Mouse (Mus musculus) liver, embryonic 16.5 days (tissue): ENCODE results near the gene Ank. TPM values are rescaled to one million over a fixed set of nuclear protein-coding genes. Genes with fewer than 3 reads are reported as not detected.

Experiments used
- ATAC-seq: fragments of 200-750 bp; cut with Nextera tagmentation; 2 replicates; pipeline ENCODE4 v1.8.0; 2017; ENCODE audit warnings: low read depth, mild to moderate bottlenecking, moderate number of reproducible peaks, moderate library complexity
- H3K27ac ChIP-seq: fragments of 300-500 bp; sonication (generic); 2 replicates; pipeline ENCODE4 v1.5.1; 2014; ENCODE audit warnings: mild to moderate bottlenecking, low read length
- H3K27me3 ChIP-seq: fragments of 300-500 bp; sonication (generic); 2 replicates; pipeline ENCODE4 v1.6.1; 2014; ENCODE audit warnings: low read depth, low read length, mixed read lengths; ENCODE audit not compliant: control insufficient read depth, insufficient read depth
- H3K36me3 ChIP-seq: fragments of 300-500 bp; sonication (generic); 2 replicates; pipeline ENCODE4 v1.6.1; 2014; ENCODE audit warnings: mild to moderate bottlenecking; ENCODE audit not compliant: control insufficient read depth, insufficient read depth
- H3K4me1 ChIP-seq: fragments of 300-500 bp; sonication (generic); 2 replicates; pipeline ENCODE4 v1.6.1; 2014; ENCODE audit warnings: low read depth, low read length, mixed read lengths; ENCODE audit not compliant: control insufficient read depth
- H3K4me2 ChIP-seq: fragments of 300-500 bp; sonication (generic); 2 replicates; pipeline ENCODE4 v1.6.1; 2014; ENCODE audit warnings: low read depth, low read length, mixed read lengths
- H3K4me3 ChIP-seq: fragments of 300-500 bp; sonication (generic); 2 replicates; pipeline ENCODE4 v1.5.1; 2014; ENCODE audit warnings: low read depth, mild to moderate bottlenecking, low read length
- H3K9ac ChIP-seq: fragments of 300-500 bp; sonication (generic); 2 replicates; pipeline ENCODE4 v1.6.1; 2014; ENCODE audit warnings: low read depth, low read length
- H3K9me3 ChIP-seq: fragments of 300-500 bp; sonication (generic); replicated peaks from 2 replicates; pipeline ENCODE4 v1.6.1; 2016; ENCODE audit warnings: low read length; ENCODE audit not compliant: control insufficient read depth
- WGBS: fragments of 180-500 bp; shearing (Covaris S2); extraction: QIAGEN DNeasy Blood & Tissue Kit; methylation state at CpG from one replicate; pipeline ENCODE4 v1.1.7; 2014; ENCODE audit not compliant: insufficient replicate concordance; 5-methylcytosine and 5-hydroxymethylcytosine counted together
- polyA plus RNA-seq: library from polyadenylated mRNA; unstranded; fragments of >200 nt; fragmentation: Nextera tagmentation; extraction: Ambion mirVana; gene quantifications from 2 replicates; pipeline ENCODE4 v1.2.1, GENCODE M21; 2015

The Ank gene
- polyA plus RNA-seq, 1 experiment from 2014 or later, result 6.6 TPM

- Histone ChIP-seq H3K36me3 (peaks cover 23% of the 10 kb centered on the region), H3K4me2 (no peak overlapping the region)
Measured at GRCm38 (mm10) chr15:27588087-27588826, 121.8 kb downstream of the Ank start.

GRCm38 (mm10) chr15:27590812-27591211 is 124.3 kb downstream of the Ank start:
- Histone ChIP-seq H3K9me3 (no peaks in the 10 kb centered on the region), H3K4me3 (no peak overlapping the region), H3K36me3 (peaks cover 27% of the 10 kb centered on the region), H3K27me3 (no peaks in the 10 kb centered on the region), H3K9ac (no peak overlapping the region), H3K27ac (no peak overlapping the region), H3K4me1 (no peaks in the 10 kb centered on the region; the same call in 1 of the 2 replicates), H3K4me2 (no peak overlapping the region)
- ATAC-seq, result no peak
- 94% methylated on average over 9 of the region's 9 CpGs for WGBS

More at GRCm38 (mm10) chr15:27588087-27588826, 121.8 kb downstream of the Ank start:
- no peak for ATAC-seq
- H3K4me1 ChIP-seq, result no peaks in the 10 kb centered on the region
- no peaks in the 10 kb centered on the region for H3K9me3 ChIP-seq
- 80% methylated on average over 14 of the region's 14 CpGs for whole genome bisulfite sequencing
- no peak overlapping the region for H3K9ac ChIP-seq
- H3K27ac ChIP-seq, result no peak overlapping the region
- no peaks in the 10 kb centered on the region for H3K27me3 ChIP-seq
- H3K4me3 ChIP-seq, result no peak overlapping the region

- peaks cover 27% of the 10 kb centered on the region for H3K36me3 ChIP-seq
- no peak overlapping the region for H3K27ac ChIP-seq
- WGBS, result 85% methylated on average over 19 of the region's 19 CpGs
- no peak overlapping the region for H3K9ac ChIP-seq
- H3K4me2 ChIP-seq, result no peak overlapping the region
- H3K27me3 ChIP-seq, result no peaks in the 10 kb centered on the region
- H3K4me3 ChIP-seq, result no peak overlapping the region
- no peak for ATAC-seq
- H3K4me1 ChIP-seq, result no peaks in the 10 kb centered on the region; the same call in 1 of the 2 replicates
- no peaks in the 10 kb centered on the region for H3K9me3 ChIP-seq
Measured at GRCm38 (mm10) chr15:27592620-27593320, 126.3 kb downstream of the Ank start.

- H3K4me2 ChIP-seq, result no peak overlapping the region
- no peaks in the 10 kb centered on the region for H3K9me3 ChIP-seq
- H3K4me3 ChIP-seq, result no peak overlapping the region
- ATAC-seq, result no peak
- H3K27me3 ChIP-seq, result no peaks in the 10 kb centered on the region
- no peaks in the 10 kb centered on the region; the same call in 1 of the 2 replicates for H3K4me1 ChIP-seq
- no peak overlapping the region for H3K9ac ChIP-seq
- H3K27ac ChIP-seq, result no peak overlapping the region
- WGBS, result 82% methylated on average over 13 of the region's 13 CpGs
- H3K36me3 ChIP-seq, result peaks cover 27% of the 10 kb centered on the region
Measured at GRCm38 (mm10) chr15:27593717-27594116, 127.2 kb downstream of the Ank start.

GRCm38 (mm10) chr15:27594973-27595372 is 128.5 kb downstream of the Ank start:
- Histone ChIP-seq H3K27ac (no peak overlapping the region), H3K27me3 (no peaks in the 10 kb centered on the region), H3K4me2 (no peak overlapping the region), H3K9me3 (no peaks in the 10 kb centered on the region), H3K4me3 (no peak overlapping the region), H3K9ac (no peak overlapping the region), H3K36me3 (peaks cover 26% of the 10 kb centered on the region), H3K4me1 (no peaks in the 10 kb centered on the region; the same call in 1 of the 2 replicates)
- WGBS, result 75% methylated on average over 4 of the region's 4 CpGs
- no peak for ATAC-seq

GRCm38 (mm10) chr15:27595560-27595959 is 129.1 kb downstream of the Ank start:
- Histone ChIP-seq H3K4me2 (no peak overlapping the region), H3K9me3 (no peaks in the 10 kb centered on the region), H3K27me3 (no peaks in the 10 kb centered on the region), H3K27ac (no peak overlapping the region), H3K36me3 (peaks cover 21% of the 10 kb centered on the region), H3K9ac (no peak overlapping the region), H3K4me1 (no peaks in the 10 kb centered on the region; the same call in none of the 2 replicates), H3K4me3 (no peak overlapping the region)
- ATAC-seq, result peak; percentile 46; the same call in 1 of the 2 replicates
- WGBS, result 76% methylated on average over 8 of the region's 8 CpGs

- Histone ChIP-seq H3K4me2 (no peak overlapping the region), H3K36me3 (peaks cover 15% of the 10 kb centered on the region), H3K9me3 (no peaks in the 10 kb centered on the region), H3K27me3 (no peaks in the 10 kb centered on the region), H3K27ac (no peak overlapping the region), H3K4me1 (no peaks in the 10 kb centered on the region; the same call in none of the 2 replicates), H3K9ac (no peak overlapping the region), H3K4me3 (no peak overlapping the region)
- ATAC-seq, result peak; percentile 33; the same call in 1 of the 2 replicates
- 18% methylated on average over 3 of the region's 3 CpGs for WGBS
Measured at GRCm38 (mm10) chr15:27596463-27597140, 130.1 kb downstream of the Ank start.

GRCm38 (mm10) chr15:27597516-27597915 is 131.0 kb downstream of the Ank start:
- WGBS, result 80% methylated on average over 4 of the region's 4 CpGs
- ATAC-seq, result no peak

More at GRCm38 (mm10) chr15:27597516-27597915, 131.0 kb downstream of the Ank start:
- Histone ChIP-seq H3K9me3 (no peaks in the 10 kb centered on the region), H3K9ac (no peak overlapping the region), H3K4me1 (no peaks in the 10 kb centered on the region; the same call in none of the 2 replicates), H3K36me3 (peaks cover 12% of the 10 kb centered on the region), H3K27ac (no peak overlapping the region), H3K4me2 (no peak overlapping the region), H3K27me3 (no peaks in the 10 kb centered on the region), H3K4me3 (no peak overlapping the region)
